Mouse (Mus musculus) small intestine, adult 2 months (tissue): ENCODE data around the gene Hsdl2. TPM values are rescaled to one million over a fixed set of nuclear protein-coding genes. Genes with fewer than 3 reads are reported as not detected.
"Not testable (repeated sequence)": the region's sequence is repeated elsewhere in the genome, so short reads cannot be mapped to it uniquely, and the experiment has no call there.

Experiments
- H3K27ac ChIP-seq: fragments of 200-500 bp; 2 replicates; pipeline ENCODE4 v1.5.1; 2012; ENCODE audit warnings: low read depth, low read length, control low read depth, inconsistent platforms; ENCODE audit not compliant: insufficient read depth
- H3K27me3 ChIP-seq: fragments of 200-500 bp; 2 replicates; pipeline ENCODE4 v1.6.1; 2012; ENCODE audit warnings: mild to moderate bottlenecking, moderate library complexity, low read length, inconsistent platforms; ENCODE audit not compliant: control insufficient read depth, insufficient read depth
- H3K36me3 ChIP-seq: fragments of 200-500 bp; 2 replicates; pipeline ENCODE4 v1.6.1; 2012; ENCODE audit warnings: mild to moderate bottlenecking, low read length, control low read depth, inconsistent platforms; ENCODE audit not compliant: control insufficient read depth, insufficient read depth
- H3K4me1 ChIP-seq: fragments of 200-500 bp; 2 replicates; pipeline ENCODE4 v1.6.1; 2012; ENCODE audit warnings: low read length, inconsistent platforms, mixed read lengths; ENCODE audit not compliant: control insufficient read depth, insufficient read depth, insufficient read length
- H3K4me3 ChIP-seq: fragments of 200-500 bp; 2 replicates; pipeline ENCODE4 v1.5.1; 2012; ENCODE audit warnings: low read depth, mild to moderate bottlenecking, control low read depth, inconsistent platforms, low read length, moderate library complexity
- CTCF ChIP-seq: fragments of 200-500 bp; IDR thresholded peaks from 2 replicates; pipeline ENCODE4 v1.5.1; 2012; ENCODE audit warnings: low read depth, mild to moderate bottlenecking, control low read depth, inconsistent platforms, low read length, moderate library complexity, mixed read lengths; ENCODE audit not compliant: insufficient replicate concordance, insufficient read length; ENCODE audit errors: extremely low read depth
- POLR2A ChIP-seq: fragments of 200-500 bp; IDR thresholded peaks from 2 replicates; pipeline ENCODE4 v1.6.1; 2012; ENCODE audit warnings: low read depth, mild to moderate bottlenecking, control low read depth, inconsistent platforms, low read length, moderate library complexity
- WGBS: fragments of 180-500 bp; shearing (Covaris S2); methylation state at CpG from one replicate; pipeline ENCODE4 v1.1.7; 2018; 5-methylcytosine and 5-hydroxymethylcytosine counted together
- polyA plus RNA-seq: library from polyadenylated mRNA; depleted of rRNA; stranded (reverse); fragments of >200 nt; gene quantifications from 2 replicates; pipeline ENCODE4 v1.2.3, GENCODE M21; 2012

Gene Hsdl2
- polyA plus RNA-seq, 1 experiment, result 3.8 TPM

- 83% methylated on average over 3 of the region's 3 CpGs for WGBS
- Histone ChIP-seq H3K27me3 (no peaks in the 10 kb centered on the region), H3K36me3 (no peaks in the 10 kb centered on the region), H3K4me3 (no peak overlapping the region), H3K4me1 (peaks cover 3% of the 10 kb centered on the region; the same call in 1 of the 2 replicates), H3K27ac (no peak overlapping the region)
- TF ChIP-seq CTCF (no peak), POLR2A (no peak)
These were observed 17.2 kb upstream of the Hsdl2 start for GRCm38 (mm10) chr4:59564128-59564527.

- H3K4me1 ChIP-seq, result peaks cover 3% of the 10 kb centered on the region; the same call in 1 of the 2 replicates
- H3K36me3 ChIP-seq, result no peaks in the 10 kb centered on the region
- H3K4me3 ChIP-seq, result no peak overlapping the region
- H3K27me3 ChIP-seq, result no peaks in the 10 kb centered on the region
- TF ChIP-seq CTCF, result no peak
- no peak for TF ChIP-seq POLR2A
- H3K27ac ChIP-seq, result no peak overlapping the region
- 74% methylated on average over 8 of the region's 8 CpGs for WGBS
These were observed 15.7 kb upstream of the Hsdl2 start for GRCm38 (mm10) chr4:59565571-59566188.

- WGBS, result 65% methylated on average over 6 of the region's 6 CpGs
- H3K4me1 ChIP-seq, result peaks cover 3% of the 10 kb centered on the region; the same call in 1 of the 2 replicates
- no peaks in the 10 kb centered on the region for H3K27me3 ChIP-seq
- H3K4me3 ChIP-seq, result no peak overlapping the region
- H3K36me3 ChIP-seq, result no peaks in the 10 kb centered on the region
- TF ChIP-seq POLR2A (no peak), CTCF (no peak)
- H3K27ac ChIP-seq, result peak overlapping the region; percentile 33
These were observed 13.6 kb upstream of the Hsdl2 start for GRCm38 (mm10) chr4:59567576-59568260.

- TF ChIP-seq CTCF (no peak), POLR2A (no peak)
- Histone ChIP-seq H3K27me3 (no peaks in the 10 kb centered on the region), H3K4me1 (peaks cover 3% of the 10 kb centered on the region; the same call in 1 of the 2 replicates), H3K36me3 (no peaks in the 10 kb centered on the region), H3K4me3 (no peak overlapping the region), H3K27ac (no peak overlapping the region)
- WGBS, result 2% methylated on average over 7 of the region's 7 CpGs
These were observed 11.8 kb upstream of the Hsdl2 start for GRCm38 (mm10) chr4:59569538-59569937.

GRCm38 (mm10) chr4:59570519-59570918, 10.8 kb upstream of the Hsdl2 start:
- 91% methylated on average over 8 of the region's 8 CpGs for WGBS
- H3K4me1 ChIP-seq, H3K36me3 ChIP-seq, H3K27me3 ChIP-seq, H3K27ac ChIP-seq, H3K4me3 ChIP-seq: not testable (repeated sequence)

- Histone ChIP-seq H3K4me1 (peaks cover 3% of the 10 kb centered on the region; the same call in 1 of the 2 replicates), H3K4me3 (no peak overlapping the region), H3K27me3 (no peaks in the 10 kb centered on the region), H3K36me3 (no peaks in the 10 kb centered on the region), H3K27ac (no peak overlapping the region)
- WGBS, result 81% methylated on average over 11 of the region's 11 CpGs
- no peak for TF ChIP-seq CTCF
- TF ChIP-seq POLR2A, result no peak
These were observed 8.7 kb upstream of the Hsdl2 start for GRCm38 (mm10) chr4:59572521-59573118.
